Mouse (Mus musculus): ENCODE data around the gene Hesx1.

DNA sequence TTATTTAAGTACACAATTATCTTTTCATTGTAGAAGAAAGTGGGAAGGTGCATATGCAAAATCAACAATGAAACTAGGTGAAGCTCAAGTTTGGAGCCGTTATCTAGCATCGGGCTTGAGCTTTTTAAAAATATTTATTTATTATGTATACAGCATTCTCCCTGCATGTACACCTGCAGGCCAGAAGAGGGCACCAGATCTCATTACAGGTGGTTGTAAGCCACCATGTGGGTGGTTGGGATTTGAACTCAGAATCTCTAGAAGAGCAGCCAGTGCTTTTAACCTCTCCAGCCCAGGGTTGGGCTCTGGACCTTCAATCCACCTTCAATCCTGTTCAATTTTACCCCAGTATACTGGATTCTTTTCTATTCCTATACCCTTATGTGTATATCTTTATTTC is 5.5 kb upstream of the Hesx1 start:
- TF ChIP-seq CTCF (IDR thresholded peaks at IDR 0.05; ENCODE audit: insufficient read depth, low read depth, low read length) = no peak
- no peak for TF ChIP-seq POLR2A (IDR thresholded peaks at IDR 0.05; ENCODE audit: insufficient read depth, low read depth, low read length)
